In the genomic region with DNA sequence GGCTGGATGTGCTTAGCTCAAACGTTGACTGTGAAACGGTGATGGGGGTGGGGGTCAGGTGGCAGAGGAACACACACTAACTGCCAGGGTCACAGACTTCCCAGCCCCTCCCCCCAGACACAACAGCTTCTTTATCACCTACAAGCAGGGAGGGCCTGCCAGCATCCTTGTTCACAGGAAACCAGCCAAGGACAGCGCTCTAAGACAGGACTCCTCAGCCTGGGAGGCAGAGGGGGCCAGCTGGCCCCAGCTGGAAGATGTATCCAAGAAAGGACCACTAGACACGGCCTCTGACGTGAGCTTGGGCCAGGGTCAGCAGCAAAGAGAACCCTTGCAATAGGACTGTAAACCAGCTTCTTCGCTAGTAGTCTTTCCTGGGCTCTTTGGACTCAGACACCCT, we compare ENCODE assay signal across 28 mouse cellular contexts.
DNase-seq lines count a peak whose midpoint lies in the region; ATAC-seq and TF ChIP-seq lines count a peak whose summit lies in the region.
"Had no signal": no experiment of that assay in that cellular context is flagged by ENCODE, and none has a peak within 500 bp of the region (broad histone marks: within the 10 kb centered on the region; RNA-seq: fewer than 3 reads in every experiment).

No protein-coding gene starts in this region.

- H3K4me2 ChIP-seq in lung, embryonic 14.5 days = no peak overlapping the region
- H3K4me2 ChIP-seq: embryonic facial prominence, embryonic 13.5 days; heart, embryonic 15.5 days; hindbrain, embryonic 15.5 days; liver, embryonic 12.5 days; midbrain, embryonic 15.5 days had no signal

- H3K79me2 ChIP-seq in heart, adult 2 months (replicated peaks; ENCODE audit: control insufficient read depth, insufficient read depth, low read length) = no peaks in the 10 kb centered on the region

- intact Hi-C loops in heart, adult 2 months (cut with DNase I) = no loop called here

- no peak for TF ChIP-seq EP300 in heart, adult 2 months (IDR thresholded peaks at IDR 0.05; ENCODE audit: insufficient read depth, low read depth, low read length)

- no peak for TF ChIP-seq CTCF in heart, adult 2 months (IDR thresholded peaks at IDR 0.05)
- no peak for TF ChIP-seq CTCF in lung, embryonic 14.5 days (IDR thresholded peaks at IDR 0.05; ENCODE audit: low read depth)

- no peaks in the 10 kb centered on the region for H3K4me1 ChIP-seq in heart, adult 2 months (ENCODE audit: control insufficient read depth, insufficient read depth, low read length)
- peaks cover 16% of the 10 kb centered on the region for H3K4me1 ChIP-seq in lung, embryonic 14.5 days (ENCODE audit: insufficient read depth)

- no peaks in the 10 kb centered on the region for H3K36me3 ChIP-seq in heart, adult 2 months (ENCODE audit: control insufficient read depth, insufficient read depth, low read length)
- no peaks in the 10 kb centered on the region; the same call in 1 of the 2 replicates for H3K36me3 ChIP-seq in lung, embryonic 14.5 days (ENCODE audit: insufficient read depth)
- H3K36me3 ChIP-seq: heart, embryonic 15.5 days; hindbrain, embryonic 15.5 days; liver, embryonic 12.5 days; midbrain, embryonic 15.5 days had no signal

- H3K4me3 ChIP-seq in heart, adult 2 months = no peak overlapping the region
- no peak overlapping the region for H3K4me3 ChIP-seq in lung, embryonic 14.5 days (ENCODE audit: low read depth, low read length)
- H3K4me3 ChIP-seq: embryonic facial prominence, embryonic 13.5 days; erythroblast, embryonic 14.5 days; gastrocnemius, adult 2 months; heart, embryonic 15.5 days; hindbrain, embryonic 10.5 days; hindbrain, embryonic 15.5 days; liver, embryonic 12.5 days; midbrain, embryonic 10.5 days; midbrain, embryonic 15.5 days had no signal

- TF ChIP-seq POLR2A in heart, adult 2 months (IDR thresholded peaks at IDR 0.05; ENCODE audit: insufficient read depth, low read depth, low read length) = no peak

- H3K27ac ChIP-seq in heart, adult 2 months = no peak overlapping the region
- H3K27ac ChIP-seq in lung, embryonic 14.5 days (ENCODE audit: low read depth) = no peak overlapping the region
- H3K27ac ChIP-seq: embryonic facial prominence, embryonic 13.5 days; gastrocnemius, adult 2 months; heart, embryonic 15.5 days; hindbrain, embryonic 10.5 days; hindbrain, embryonic 15.5 days; liver, embryonic 12.5 days; midbrain, embryonic 10.5 days; midbrain, embryonic 15.5 days; stomach, postnatal 0 days had no signal

- no peak overlapping the region for H3K9ac ChIP-seq in heart, adult 2 months (ENCODE audit: low read depth, low read length)
- H3K9ac ChIP-seq in lung, embryonic 14.5 days = no peak overlapping the region
- H3K9ac ChIP-seq: embryonic facial prominence, embryonic 13.5 days; heart, embryonic 15.5 days; hindbrain, embryonic 15.5 days; liver, embryonic 12.5 days; liver, postnatal 0 days; midbrain, embryonic 15.5 days had no signal

- DNase-seq in heart, postnatal 4 days = peak; percentile 42
- no peak for DNase-seq in heart, adult 2 months
- DNase-seq in lung, embryonic 14.5 days = peak; percentile 64
- no peak for DNase-seq in lung, postnatal 25 days (ENCODE audit: low spot score)
- DNase-seq in ovary, postnatal 36 days (ENCODE audit: low spot score) = peak; percentile 36
- DNase-seq in ovary, postnatal 10 days (ENCODE audit: low spot score) = no peak
- DNase-seq in testis, postnatal 14 days (ENCODE audit: low spot score) = peak; percentile 58
- DNase-seq: adrenal gland, postnatal 25 days; cerebellum, adult 11-12 months; gastrocnemius, adult 2 months; gastrocnemius, postnatal 36 days; kidney, adult 2 months; kidney, postnatal 14 days; liver, postnatal 0 days; thymus, postnatal 4 days had no signal

- WGBS in heart, adult 2 months = 51% methylated on average over 6 of the region's 6 CpGs
- 49% methylated on average over 6 of the region's 6 CpGs for WGBS in lung, embryonic 14.5 days

- ATAC-seq in lung, embryonic 14.5 days (ENCODE audit: insufficient read depth) = peak; percentile 42; the same call in 1 of the 2 replicates
- ATAC-seq in erythroblast, adult 5-6 weeks (replicated peaks; ENCODE audit: low FRiP score, poor library complexity, severe bottlenecking) = no peak
- ATAC-seq: CD4-positive, CD25-positive, alpha-beta regulatory T cell, adult 4 months; forebrain, embryonic 16.5 days; inflammation-experienced regulatory T-cells, adult 6 months; liver, embryonic 12.5 days; liver, postnatal 0 days; midbrain, embryonic 15.5 days had no signal

- no peaks in the 10 kb centered on the region for H3K9me3 ChIP-seq in lung, embryonic 14.5 days (ENCODE audit: low read depth, low read length)
- H3K9me3 ChIP-seq: embryonic facial prominence, embryonic 13.5 days; heart, embryonic 15.5 days; hindbrain, embryonic 10.5 days; hindbrain, embryonic 15.5 days; liver, embryonic 12.5 days; midbrain, embryonic 10.5 days; midbrain, embryonic 15.5 days had no signal

- no peaks in the 10 kb centered on the region for H3K27me3 ChIP-seq in heart, adult 2 months (ENCODE audit: control insufficient read depth, insufficient read depth, low read length)
- H3K27me3 ChIP-seq in lung, embryonic 14.5 days (ENCODE audit: insufficient read depth, low read length) = no peaks in the 10 kb centered on the region
- H3K27me3 ChIP-seq: embryonic facial prominence, embryonic 13.5 days; heart, embryonic 15.5 days; hindbrain, embryonic 15.5 days; liver, embryonic 12.5 days; midbrain, embryonic 15.5 days had no signal

Comparison
In these comparisons a context has a peak if more than half of its experiments do, and no peak if none do; other contexts are left out.
1. DNase-seq: peak in heart, postnatal 4 days (single experiment), lung, embryonic 14.5 days (single experiment), ovary, postnatal 36 days (single experiment) and testis, postnatal 14 days (single experiment); none in heart, adult 2 months (0 of 2), lung, postnatal 25 days (single experiment) and ovary, postnatal 10 days (single experiment).